Comparison of ENCODE assay signal across 30 mouse cellular contexts in genomic region chr5:113026706-113027105, GRCm38 (mm10). TPM values are rescaled to one million over a fixed set of nuclear protein-coding genes. Genes with fewer than 3 reads are reported as not detected.
"Had no signal": no experiment of that assay in that cellular context is flagged by ENCODE, and none has a peak within 500 bp of the region (broad histone marks: within the 10 kb centered on the region; RNA-seq: fewer than 3 reads in every experiment).

No protein-coding gene starts in this region.

- DNase-seq: gastrocnemius, postnatal 14 days; gastrocnemius, postnatal 36 days; heart, adult 11 months; heart, adult 2 months; heart, postnatal 14 days; heart, postnatal 36 days; kidney, adult 18-20 months; kidney, adult 8-10 months; kidney, postnatal 14 days; kidney, postnatal 36 days; layer of hippocampus, adult 9-11 months; layer of hippocampus, postnatal 36 days; left cerebral cortex, postnatal 4 days had no signal

- ATAC-seq: forebrain, embryonic 16.5 days; hindbrain, embryonic 16.5 days; inflammation-experienced regulatory T-cells, adult 6 months; intestine, embryonic 15.5 days; intestine, postnatal 0 days had no signal

- H3K9ac ChIP-seq: heart, embryonic 13.5 days; heart, embryonic 15.5 days; hindbrain, embryonic 12.5 days; hindbrain, embryonic 14.5 days; intestine, embryonic 15.5 days; limb, embryonic 13.5 days had no signal

- H3K4me2 ChIP-seq: heart, embryonic 11.5 days; heart, embryonic 13.5 days; heart, embryonic 15.5 days; hindbrain, embryonic 12.5 days; hindbrain, embryonic 14.5 days; intestine, embryonic 15.5 days; limb, embryonic 13.5 days had no signal

- H3K36me3 ChIP-seq: heart, embryonic 13.5 days; heart, embryonic 15.5 days; hindbrain, embryonic 12.5 days; intestine, embryonic 15.5 days; limb, embryonic 13.5 days had no signal

- H3K4me3 ChIP-seq: heart, adult 2 months; heart, embryonic 13.5 days; heart, embryonic 15.5 days; hindbrain, embryonic 12.5 days; intestine, embryonic 15.5 days; limb, embryonic 13.5 days had no signal

- H3K27me3 ChIP-seq: intestine, embryonic 15.5 days; limb, embryonic 13.5 days had no signal

- H3K9me3 ChIP-seq: heart, embryonic 13.5 days; heart, embryonic 15.5 days; hindbrain, embryonic 12.5 days; intestine, embryonic 15.5 days; limb, embryonic 13.5 days had no signal

- H3K27ac ChIP-seq: heart, adult 2 months; heart, embryonic 13.5 days; heart, embryonic 15.5 days; hindbrain, embryonic 12.5 days; hindbrain, embryonic 14.5 days; intestine, embryonic 15.5 days; kidney, postnatal 0 days; limb, embryonic 13.5 days had no signal

RNA-seq across cellular contexts. Expression of gene Crybb2, which starts 43.2 kb away (rescaled TPM):
- polyA plus RNA-seq: forebrain, embryonic 16.5 days; frontal cortex, adult 2 months; gonadal fat pad, adult 2 months; heart, adult 2 months; heart, embryonic 11.5 days; heart, embryonic 13.5 days; heart, embryonic 15.5 days; heart, postnatal 0 days; hindbrain, embryonic 12.5 days; hindbrain, embryonic 14.5 days; hindbrain, embryonic 16.5 days; inflammation-experienced regulatory T-cells, adult 6 months; intestine, embryonic 15.5 days; intestine, postnatal 0 days; kidney, embryonic 14.5 days; kidney, postnatal 0 days; limb, embryonic 11.5 days; limb, embryonic 13.5 days had no signal
